In the genomic region with DNA sequence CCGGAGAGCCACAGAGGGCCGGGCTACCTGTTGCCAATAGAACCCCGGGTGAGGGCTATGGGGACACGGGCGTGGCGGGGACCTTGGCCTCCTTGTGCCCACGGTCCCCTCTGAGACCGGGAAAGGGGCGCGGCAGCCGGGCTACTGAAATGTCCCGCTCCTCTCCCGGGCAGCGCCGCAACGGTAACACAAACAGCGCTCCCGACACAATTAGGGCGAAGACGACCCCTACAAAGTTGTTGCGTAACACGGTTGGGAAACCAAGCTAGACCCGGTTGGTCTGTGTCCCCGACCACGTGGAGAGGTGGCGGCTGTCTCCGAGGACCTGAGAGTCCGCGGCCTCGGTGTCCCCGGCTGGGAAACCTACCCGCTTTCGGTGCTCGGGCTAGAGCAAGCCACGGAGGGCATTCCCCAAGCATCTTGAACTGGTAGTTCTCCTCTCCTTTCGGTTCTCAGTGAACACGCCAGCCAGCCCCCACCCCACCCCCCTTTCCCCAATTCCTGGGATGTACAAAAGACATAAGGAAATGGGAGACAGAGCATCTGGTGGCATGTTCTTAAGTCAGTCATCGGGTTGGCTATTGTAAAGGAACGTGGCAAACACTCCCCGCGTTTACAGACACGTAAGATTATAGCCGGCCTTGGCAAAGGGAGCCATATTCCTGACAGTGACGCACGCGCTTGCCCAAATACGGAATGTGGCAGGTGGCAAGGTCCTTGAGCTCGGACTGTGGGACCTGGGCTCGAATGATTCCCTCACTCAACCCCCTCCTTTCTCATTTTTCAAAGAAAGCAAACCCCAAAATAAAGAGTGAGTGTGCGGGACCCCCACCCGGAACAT, we compare ENCODE assay signal across 8 mouse cellular contexts. TPM values are rescaled to one million over a fixed set of nuclear protein-coding genes. Genes with fewer than 3 reads are reported as not detected.
DNase-seq lines count a peak whose midpoint lies in the region; ATAC-seq and TF ChIP-seq lines count a peak whose summit lies in the region.

No protein-coding gene starts in this region.

- no peak for TF ChIP-seq CTCF in stomach, postnatal 0 days (IDR thresholded peaks at IDR 0.05; ENCODE audit: low read depth)

- no peaks in the 10 kb centered on the region for H3K9me3 ChIP-seq in kidney, embryonic 14.5 days (ENCODE audit: control insufficient read depth, low read length)
- no peaks in the 10 kb centered on the region for H3K9me3 ChIP-seq in liver, embryonic 12.5 days (replicated peaks)
- no peaks in the 10 kb centered on the region for H3K9me3 ChIP-seq in stomach, postnatal 0 days (ENCODE audit: control insufficient read depth, low read length)

- H3K4me2 ChIP-seq in kidney, embryonic 14.5 days (replicated peaks; ENCODE audit: low read depth, low read length): peak overlapping the region; percentile 99
- H3K4me2 ChIP-seq in liver, embryonic 12.5 days: peak overlapping the region; percentile 92
- peak overlapping the region; percentile 98 for H3K4me2 ChIP-seq in stomach, postnatal 0 days (replicated peaks; ENCODE audit: low read depth)

- no peak overlapping the region for H3K27ac ChIP-seq in kidney, embryonic 14.5 days (ENCODE audit: low read depth, low read length)
- 0 out of 2 replicates have a peak overlapping the region, but pooled peaks have one; percentile 4 for H3K27ac ChIP-seq in liver, embryonic 12.5 days
- H3K27ac ChIP-seq in stomach, postnatal 0 days (replicated peaks): peak overlapping the region; percentile 91

- H3K4me3 ChIP-seq in kidney, embryonic 14.5 days (ENCODE audit: low read length): peak overlapping the region; percentile 90
- H3K4me3 ChIP-seq in liver, embryonic 12.5 days: peak overlapping the region; percentile 70
- peak overlapping the region; percentile 92 for H3K4me3 ChIP-seq in stomach, postnatal 0 days (ENCODE audit: low read depth, low read length)

- peaks cover 17% of the 10 kb centered on the region for H3K4me1 ChIP-seq in kidney, embryonic 14.5 days (ENCODE audit: control insufficient read depth, insufficient read depth, low read length)
- peaks cover 32% of the 10 kb centered on the region for H3K4me1 ChIP-seq in liver, embryonic 12.5 days
- H3K4me1 ChIP-seq in stomach, postnatal 0 days (replicated peaks; ENCODE audit: control insufficient read depth, insufficient read depth): 0 out of 2 replicates have a peak, but pooled peaks cover 11% of the 10 kb centered on the region

- peak overlapping the region; percentile 79 for H3K9ac ChIP-seq in kidney, embryonic 14.5 days (ENCODE audit: low read depth, low read length)
- H3K9ac ChIP-seq in liver, embryonic 12.5 days: peak overlapping the region; percentile 56
- peak overlapping the region; percentile 83 for H3K9ac ChIP-seq in stomach, postnatal 0 days (ENCODE audit: low read length)

- peaks cover 6% of the 10 kb centered on the region; the same call in 1 of the 2 replicates for H3K27me3 ChIP-seq in kidney, embryonic 14.5 days (ENCODE audit: control insufficient read depth, insufficient read depth, low read length)
- H3K27me3 ChIP-seq in liver, embryonic 12.5 days (replicated peaks): peaks cover 75% of the 10 kb centered on the region
- no peaks in the 10 kb centered on the region for H3K27me3 ChIP-seq in stomach, postnatal 0 days (ENCODE audit: control insufficient read depth, insufficient read depth, low read length)

- no peaks in the 10 kb centered on the region for H3K36me3 ChIP-seq in kidney, embryonic 14.5 days (ENCODE audit: control insufficient read depth, insufficient read depth, low read length)
- H3K36me3 ChIP-seq in liver, embryonic 12.5 days: no peaks in the 10 kb centered on the region
- no peaks in the 10 kb centered on the region for H3K36me3 ChIP-seq in stomach, postnatal 0 days (ENCODE audit: control insufficient read depth, insufficient read depth, low read length)

- no peak for ATAC-seq in kidney, embryonic 14.5 days (ENCODE audit: low FRiP score, low TSS enrichment)
- peak; percentile 14; the same call in 1 of the 2 replicates for ATAC-seq in liver, embryonic 12.5 days
- 0 out of 2 replicates have a peak, but pooled peaks have one; percentile 1 for ATAC-seq in monocyte, adult 5-6 weeks (replicated peaks; ENCODE audit: insufficient number of reproducible peaks, low FRiP score, low TSS enrichment, poor library complexity, severe bottlenecking)
- peak; percentile 13; the same call in 1 of the 2 replicates for ATAC-seq in stomach, postnatal 0 days (ENCODE audit: low FRiP score, low TSS enrichment)

- no peak for TF ChIP-seq EP300 in stomach, postnatal 0 days (optimal IDR thresholded peaks at IDR 0.05)

- 2% methylated on average over 51 of the region's 51 CpGs for WGBS in kidney, embryonic 14.5 days
- 2% methylated on average over 51 of the region's 51 CpGs for WGBS in liver, embryonic 12.5 days (ENCODE audit: insufficient replicate concordance)
- WGBS in stomach, postnatal 0 days: 1% methylated on average over 50 of the region's 51 CpGs

- peak; percentile 77 for DNase-seq in 3T3-L1 (ENCODE audit: low read depth, low spot score)
- peak; percentile 26 for DNase-seq in T-cell, adult 2 months (ENCODE audit: low spot score)
- peak; percentile 58 for DNase-seq in embryo, embryonic 9.5 days (ENCODE audit: extremely low spot score)
- peak; percentile 62 for DNase-seq in heart, adult 8-10 months (ENCODE audit: low spot score)
- DNase-seq in stomach, postnatal 0 days (ENCODE audit: low spot score): peak; percentile 73

RNA-seq across cellular contexts. Expression of gene Nfil3, which starts 0.8 kb away (rescaled TPM):
- 10 to 100 TPM; 11.5 to 23.7 (median 13.9) TPM for total RNA-seq in heart, adult 8-10 months (2022)
- polyA plus RNA-seq in kidney, embryonic 14.5 days (2014; fragmentation: Nextera tagmentation; extraction: Ambion mirVana): 15.9 and 18.9 TPM in 2 replicates
- 5.0 and 5.4 TPM in 2 replicates for polyA plus RNA-seq in liver, embryonic 12.5 days (2016; fragmentation: Nextera tagmentation; extraction: Ambion mirVana)
- total RNA-seq in monocyte, adult 5-6 weeks (2017): 97.8 to 144 TPM (median 137 TPM) in 3 replicates
- 14.4 and 16.4 TPM in 2 replicates for polyA plus RNA-seq in stomach, postnatal 0 days (2015; fragmentation: Nextera tagmentation; extraction: Ambion mirVana)

RNA-seq across cellular contexts. Expression of gene Auh, which starts 52.2 kb away (rescaled TPM):
- 100 to 1,000 TPM; 149 to 181 (median 160) TPM for total RNA-seq in heart, adult 8-10 months (2022)
- 44.7 and 46.7 TPM in 2 replicates for polyA plus RNA-seq in kidney, embryonic 14.5 days (2014; fragmentation: Nextera tagmentation; extraction: Ambion mirVana)
- polyA plus RNA-seq in liver, embryonic 12.5 days (2016; fragmentation: Nextera tagmentation; extraction: Ambion mirVana): 30.1 and 32.6 TPM in 2 replicates
- 67.6 to 97.6 TPM (median 69.5 TPM) in 3 replicates for total RNA-seq in monocyte, adult 5-6 weeks (2017)
- 41.4 and 47.8 TPM in 2 replicates for polyA plus RNA-seq in stomach, postnatal 0 days (2015; fragmentation: Nextera tagmentation; extraction: Ambion mirVana)

Comparison
In these comparisons a context has a peak if more than half of its experiments do, and no peak if none do; other contexts are left out.
1. DNase-seq: peak in every context shown above with its lines; median percentile 77 in 3T3-L1; 73 in stomach, postnatal 0 days; 62 in heart, adult 8-10 months; 58 in embryo, embryonic 9.5 days; 26 in T-cell, adult 2 months.